Mouse (Mus musculus) embryonic stem cell, embryonic (primary cell): ENCODE results near the gene Samhd1.

Source experiments
- CTCF ChIA-PET, 4 experiments: fragments of 300-600 bp in 2 of 4; fragments of 350-600 bp in 2 of 4; sonication (Branson Sonifier 250); formaldehyde crosslinking; loops; one replicate each; lab custom pipeline; 2022; ENCODE audit warnings: inconsistent platforms in 2 of 4; lab: Charles Lee
- POLR2A ChIA-PET, 4 experiments: fragments of 300-600 bp in 2 of 4; fragments of 350-600 bp in 2 of 4; sonication (Branson Sonifier 250); formaldehyde crosslinking; loops; one replicate each; lab custom pipeline; 2022; ENCODE audit warnings: antibody characterized with exemption in 4 of 4, inconsistent platforms in 1 of 4; lab: Charles Lee

Gene Samhd1

DNA sequence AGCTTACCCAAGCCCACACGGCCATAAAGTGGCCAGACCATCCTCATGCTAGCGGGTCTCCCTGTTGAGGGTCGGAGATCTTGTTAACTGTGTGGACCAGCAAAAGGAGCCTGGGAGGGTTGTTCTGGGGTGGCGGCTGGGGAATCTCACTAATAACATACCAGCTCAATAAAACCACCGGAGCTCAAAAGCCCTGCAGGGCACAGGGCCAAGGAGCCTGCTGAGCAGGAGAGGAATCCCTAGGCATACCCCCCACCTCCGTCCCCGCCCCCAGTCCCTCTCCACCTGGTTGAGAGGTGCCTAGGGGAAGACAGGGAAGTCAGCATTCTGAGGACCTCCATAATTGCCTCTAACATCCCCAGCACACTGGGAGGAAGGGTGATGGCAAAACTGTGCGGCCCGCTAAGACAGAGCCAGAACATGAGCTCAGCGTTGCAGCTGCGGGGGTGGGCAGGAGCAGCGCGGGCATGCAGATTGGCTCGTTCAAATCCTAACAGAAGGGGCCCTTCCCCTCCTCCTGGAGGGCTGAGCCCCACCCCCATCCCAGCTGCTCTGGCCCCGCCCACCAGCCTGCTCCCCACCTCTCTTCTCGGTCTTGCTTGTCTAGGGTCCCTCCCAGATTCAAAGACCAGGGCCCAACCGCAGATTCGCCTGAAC is 76.6 kb downstream of the Samhd1 start:
- POLR2A ChIA-PET = interaction anchor here (0.6 to 2.3 kb wide), 62 partner anchors 9 to 1143 kb away, joined by 3 to 17 read pairs (median 4); partner anchors contain the start of genes Rab5if (in 3 of the 4), Dsn1 (in 2 of the 4), Rbl1 (in 2 of the 4) and Tgif2 (in 2 of the 4)
- CTCF ChIA-PET = interaction anchor here (0.5 to 1.5 kb wide), 10 partner anchors 14 to 474 kb away, joined by 3 to 6 read pairs (median 4); partner anchors contain the start of gene Soga1 (in 1 of the 4)

DNA sequence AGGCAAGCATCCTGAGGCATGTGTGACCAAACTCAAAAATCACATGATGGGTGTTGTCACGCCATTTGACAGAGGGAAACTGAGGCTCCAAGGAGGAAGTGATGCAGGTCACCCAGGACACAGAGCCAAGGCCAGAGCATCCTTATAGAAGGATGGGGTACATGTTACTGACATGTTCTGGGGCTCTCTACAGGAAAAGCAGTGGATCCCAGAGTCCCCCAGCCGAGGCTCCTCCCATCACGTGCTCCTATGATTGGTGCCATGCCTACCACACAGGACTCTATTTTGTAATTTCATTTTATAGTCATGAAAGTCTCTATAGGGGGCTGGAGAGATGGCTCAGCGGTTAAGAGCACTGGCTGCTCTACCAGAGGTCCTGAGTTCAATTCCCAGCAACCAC is 77.3 kb downstream of the Samhd1 start:
- ChIA-PET CTCF (interaction anchor here in 3 of 4 experiments (0.6 to 1.4 kb wide), 7 partner anchors 13 to 504 kb away, joined by 3 to 12 read pairs (median 5); partner anchors contain the start of gene Soga1 (in 1 of the 3)), POLR2A (interaction anchor here in 3 of 4 experiments (0.6 to 2.3 kb wide), 37 partner anchors 9 to 857 kb away, joined by 3 to 17 read pairs (median 4); partner anchors contain the start of genes Tgif2 (in 2 of the 3), Dsn1 (in 1 of the 3), Rbl1 (in 1 of the 3) and Soga1 (in 1 of the 3))

DNA sequence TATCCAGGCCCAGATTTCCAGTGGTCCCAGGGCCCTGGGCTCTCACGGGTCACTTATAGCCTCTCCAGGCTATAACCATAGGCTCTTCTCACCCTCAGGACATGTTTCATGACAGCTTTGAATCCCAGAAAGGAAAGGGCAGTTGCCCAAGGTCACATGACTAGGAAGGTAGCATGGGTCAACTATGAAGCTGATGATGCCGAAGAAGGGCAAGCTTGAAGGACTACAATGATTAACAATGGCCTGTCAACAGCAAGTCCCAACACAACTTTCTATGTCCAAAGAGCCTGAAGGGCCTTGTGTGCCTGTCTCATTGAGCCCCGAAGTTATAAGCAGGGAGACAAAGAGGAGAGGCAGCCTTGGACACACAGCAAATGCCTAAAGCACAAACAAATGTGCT is 77.9 kb downstream of the Samhd1 start:
- ChIA-PET POLR2A (interaction anchor here in 2 of 4 experiments (0.6 to 2.2 kb wide), 9 partner anchors 10 to 857 kb away, joined by 3 to 13 read pairs (median 4); partner anchors contain the start of gene Dsn1 (in 1 of the 2)), CTCF (interaction anchor here in 2 of 4 experiments (0.8 to 1.0 kb wide), 2 partner anchors 13 to 17 kb away, joined by 3 to 5 read pairs; no protein-coding TSS in a partner anchor)

DNA sequence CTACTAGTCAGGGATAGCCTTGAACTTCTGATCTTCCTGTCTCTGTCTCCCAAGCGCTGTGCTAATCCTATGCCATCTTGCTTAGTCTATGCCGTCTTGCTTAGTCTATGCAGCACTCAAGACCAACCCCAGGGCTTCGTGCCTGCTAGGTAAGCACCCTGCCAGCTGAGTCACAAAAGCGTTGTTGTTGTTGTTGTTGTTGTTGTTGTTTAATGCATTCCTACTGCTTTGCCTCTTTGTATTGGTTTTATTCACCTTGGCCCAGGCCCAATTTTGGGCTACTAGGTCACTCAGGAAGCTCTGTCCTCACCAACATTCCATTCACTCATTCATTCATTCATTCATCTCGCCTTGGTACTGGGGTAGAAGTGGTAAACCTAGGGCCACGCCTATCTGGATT is 79.3 kb downstream of the Samhd1 start:
- CTCF ChIA-PET = interaction anchor here in 2 of 4 experiments (1.2 to 4.9 kb wide), 4 partner anchors 12 to 25 kb away, joined by 3 to 23 read pairs (median 12); no protein-coding TSS in a partner anchor
- POLR2A ChIA-PET = interaction anchor here in 2 of 4 experiments (1.0 to 3.1 kb wide), 4 partner anchors 10 to 149 kb away, joined by 3 to 15 read pairs (median 4); partner anchors contain the start of gene Rbl1 (in 1 of the 2)

DNA sequence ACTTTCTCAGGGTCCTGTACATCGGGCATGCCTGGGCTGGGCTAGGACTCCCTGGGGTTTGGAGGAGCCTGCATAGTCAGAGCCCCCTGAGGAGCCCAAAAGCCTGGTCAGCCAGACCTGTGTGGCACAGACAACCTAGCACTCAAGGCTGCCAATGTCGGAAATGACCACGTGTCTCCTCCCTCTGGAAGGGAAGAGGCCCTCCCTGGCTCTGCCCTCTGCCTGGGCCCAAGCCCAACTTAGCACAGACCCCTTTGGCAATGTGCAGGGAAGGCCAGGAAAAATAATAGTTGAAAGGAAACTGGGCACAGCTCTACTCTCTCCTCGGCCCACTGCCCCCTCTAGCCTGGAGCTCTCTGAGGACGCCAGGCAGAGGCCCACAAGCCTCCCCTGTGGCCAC is 80.2 kb downstream of the Samhd1 start:
- CTCF ChIA-PET = interaction anchor here in 3 of 4 experiments (0.6 to 4.9 kb wide), 5 partner anchors 10 to 24 kb away, joined by 3 to 23 read pairs (median 5); no protein-coding TSS in a partner anchor
- POLR2A ChIA-PET = interaction anchor here in 2 of 4 experiments (1.3 to 3.1 kb wide), 4 partner anchors 9 to 151 kb away, joined by 3 to 15 read pairs (median 4); partner anchors contain the start of gene Rbl1 (in 1 of the 2)

DNA sequence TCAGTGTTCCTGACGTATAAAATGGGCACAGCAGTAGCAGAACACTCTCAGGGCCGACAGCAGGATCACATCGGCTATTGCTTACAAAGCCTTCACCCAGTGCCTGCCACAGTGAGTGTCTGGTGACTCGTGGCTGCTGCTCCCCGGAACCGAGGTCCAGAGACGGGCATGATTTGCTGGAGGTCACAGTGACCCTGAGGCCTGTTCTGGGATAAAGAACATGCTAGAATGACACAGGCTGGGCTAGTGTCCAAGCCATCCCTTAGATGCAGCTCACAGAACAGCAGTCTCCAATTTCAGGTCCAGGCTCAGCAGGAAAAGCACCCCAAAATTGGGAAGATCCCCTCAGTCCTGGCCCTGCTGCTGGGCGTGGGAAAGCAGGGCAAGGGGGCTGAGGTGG is 80.8 kb downstream of the Samhd1 start:
- ChIA-PET POLR2A (interaction anchor here in 2 of 4 experiments (1.3 to 3.1 kb wide), 4 partner anchors 14 to 151 kb away, joined by 3 to 15 read pairs (median 3); partner anchors contain the start of gene Rbl1 (in 1 of the 2)), CTCF (interaction anchor here (0.6 to 4.9 kb wide), 12 partner anchors 10 to 284 kb away, joined by 3 to 23 read pairs (median 6); no protein-coding TSS in a partner anchor)

DNA sequence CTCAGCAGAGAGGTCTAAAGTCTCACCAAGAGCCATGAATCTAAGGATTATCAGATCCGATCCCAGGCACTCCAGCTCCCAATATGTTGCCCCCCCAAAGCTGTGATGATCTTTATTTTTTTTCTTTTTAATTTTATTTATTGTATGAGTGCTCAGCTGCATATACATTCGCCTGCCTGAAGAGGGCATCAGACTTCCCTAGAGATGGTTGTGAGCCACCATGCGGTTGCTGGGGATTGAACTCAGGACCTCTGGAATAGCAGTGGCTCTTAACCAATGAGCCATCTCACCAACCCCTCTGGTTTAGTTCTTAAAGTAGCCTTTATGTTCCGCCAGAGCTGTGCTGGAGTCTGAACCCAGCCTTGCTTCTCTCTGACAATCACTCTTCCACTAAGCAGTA is 81.3 kb downstream of the Samhd1 start:
- POLR2A ChIA-PET = interaction anchor here in 2 of 4 experiments (1.3 to 3.1 kb wide), 2 partner anchors 13 to 25 kb away, joined by 3 to 15 read pairs; no protein-coding TSS in a partner anchor
- CTCF ChIA-PET = interaction anchor here (0.6 to 4.9 kb wide), 11 partner anchors 10 to 284 kb away, joined by 3 to 23 read pairs (median 6); no protein-coding TSS in a partner anchor

DNA sequence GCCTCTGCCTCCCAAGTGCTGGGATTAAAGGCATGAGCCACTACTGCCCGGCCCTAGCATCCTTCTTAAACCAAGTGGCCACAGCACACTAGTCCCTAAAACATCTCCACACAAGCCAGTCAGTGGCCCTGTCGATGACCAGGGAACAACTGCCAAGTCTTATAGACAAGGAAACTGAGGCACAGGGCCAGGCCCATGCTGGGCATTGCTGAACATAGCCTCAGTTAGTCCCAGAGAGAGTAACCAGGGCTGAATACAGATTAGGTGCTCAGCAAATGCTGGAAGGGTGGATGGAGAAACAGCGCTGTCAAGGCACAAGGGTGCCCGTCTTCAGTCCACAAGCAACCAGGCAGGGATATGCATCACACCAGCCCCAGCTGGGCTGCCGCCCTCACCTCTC is 81.9 kb downstream of the Samhd1 start:
- ChIA-PET CTCF (interaction anchor here in 3 of 4 experiments (0.8 to 4.9 kb wide), 7 partner anchors 9 to 64 kb away, joined by 3 to 23 read pairs (median 6); no protein-coding TSS in a partner anchor), POLR2A (interaction anchor here in 2 of 4 experiments (1.3 to 3.1 kb wide), 2 partner anchors 13 to 24 kb away, joined by 3 to 15 read pairs; no protein-coding TSS in a partner anchor)

DNA sequence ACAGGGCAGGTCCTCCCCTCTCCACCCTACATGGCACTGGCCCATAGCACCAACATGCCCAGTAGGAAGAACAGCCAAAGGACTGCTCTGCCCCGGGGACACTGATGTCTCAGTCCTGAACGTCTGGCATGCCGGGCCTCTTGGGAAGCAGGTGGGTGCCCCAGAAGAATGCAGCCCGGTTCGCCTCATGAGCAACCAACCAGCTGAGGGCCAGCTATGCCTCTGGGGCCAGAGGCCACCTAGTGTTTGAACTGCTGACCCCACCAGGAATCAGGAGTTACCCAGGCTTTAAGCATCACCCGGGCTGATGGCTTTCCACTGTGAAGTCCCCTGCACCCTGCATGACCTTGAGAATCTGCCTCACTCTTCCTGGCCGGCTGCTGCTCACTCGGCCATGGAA is 82.6 kb downstream of the Samhd1 start:
- CTCF ChIA-PET = interaction anchor here (0.5 to 4.9 kb wide), 10 partner anchors 9 to 848 kb away, joined by 3 to 23 read pairs (median 4); no protein-coding TSS in a partner anchor
- POLR2A ChIA-PET = interaction anchor here in 2 of 4 experiments (0.7 to 1.1 kb wide), 3 partner anchors 10 to 12 kb away, joined by 3 to 15 read pairs (median 3); no protein-coding TSS in a partner anchor

DNA sequence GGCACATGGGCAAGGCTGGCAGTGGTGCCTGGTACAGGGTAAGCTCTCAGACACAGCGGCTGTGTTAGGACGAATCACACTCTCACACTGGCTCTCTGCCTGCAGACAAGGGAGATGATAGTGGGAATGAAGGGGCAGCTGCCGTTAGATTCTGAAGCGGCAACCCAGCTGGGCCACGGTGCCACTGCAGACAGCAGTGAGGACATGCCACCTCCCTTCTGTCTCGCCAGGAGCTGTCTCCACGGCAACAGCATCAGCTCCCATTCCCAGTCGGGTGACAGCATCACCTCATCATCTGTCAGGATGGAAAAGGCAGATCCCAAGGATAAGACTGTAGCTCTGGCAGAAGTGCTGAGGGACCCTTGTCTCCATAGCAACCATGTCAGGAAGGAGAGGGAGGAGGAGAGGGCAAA is 85.2 kb downstream of the Samhd1 start:
- POLR2A ChIA-PET = interaction anchor here in 1 of 4 experiments (1.3 to 2.8 kb wide), 3 partner anchors 9 to 29 kb away, joined by 3 to 10 read pairs (median 9); no protein-coding TSS in a partner anchor

DNA sequence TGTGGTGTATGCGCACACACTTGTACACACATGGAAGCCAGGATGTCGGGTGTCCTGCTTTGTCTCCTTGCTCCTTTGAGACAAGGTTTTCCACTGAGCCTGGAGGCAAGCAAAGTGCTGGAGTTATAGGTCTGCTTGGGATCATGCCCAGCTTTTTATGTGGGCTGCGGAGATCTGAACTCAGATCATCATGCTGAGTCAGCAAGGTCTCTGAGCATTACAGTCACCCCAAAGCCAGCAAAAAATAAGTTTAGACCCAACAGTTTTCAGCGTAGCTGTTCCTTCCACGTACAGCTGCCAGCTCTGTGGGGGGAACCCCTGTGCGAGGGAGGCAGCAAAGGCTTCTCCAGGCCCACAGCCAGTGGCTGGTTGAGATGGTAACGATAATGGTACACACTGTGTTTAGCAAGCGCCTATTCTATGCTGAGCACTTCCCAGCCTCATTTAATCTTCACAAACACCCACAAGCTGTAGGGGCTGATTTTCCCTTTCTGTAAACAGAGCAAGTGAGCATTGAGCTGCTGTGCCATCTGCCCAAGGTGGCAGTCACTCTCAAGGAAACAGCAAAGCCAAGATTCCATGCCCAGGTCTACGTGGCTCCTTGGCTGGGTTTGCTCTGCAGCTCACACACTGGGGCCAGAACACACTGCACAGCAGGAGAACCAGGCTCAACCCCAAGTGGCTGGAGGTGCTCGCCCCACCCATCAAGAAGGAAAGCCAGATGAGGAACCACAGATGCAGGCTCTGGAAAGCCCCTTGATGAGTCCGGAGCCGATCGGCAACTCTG is 86.5 kb downstream of the Samhd1 start:
- ChIA-PET POLR2A (interaction anchor here in 2 of 4 experiments (0.6 to 2.8 kb wide), 6 partner anchors 8 to 42 kb away, joined by 3 to 13 read pairs (median 7); partner anchors contain the start of gene Dsn1 (in 1 of the 2)), CTCF (interaction anchor here in 3 of 4 experiments (0.5 to 0.7 kb wide), 3 partner anchors 10 to 475 kb away, joined by 3 to 7 read pairs (median 3); no protein-coding TSS in a partner anchor)

More for the DNA sequence above, 85.2 kb downstream of the Samhd1 start:
- CTCF ChIA-PET = interaction anchor here in 2 of 4 experiments (0.8 to 1.0 kb wide), 2 partner anchors 10 to 76 kb away, joined by 3 read pairs; no protein-coding TSS in a partner anchor
